Mouse (Mus musculus) c-Kit-positive CD71-negative TER-119-negative erythroid progenitor cells, embryonic 14.5 days (primary cell): ENCODE measurements around the gene Asb7.
A peak's percentile ranks its signal among the peaks of the same experiment; 100 is the strongest.

Experiments
- DNase-seq: peaks from one replicate; pipeline ENCODE4 v3.0.0-alpha.2; 2013; ENCODE audit warnings: low read depth

Asb7 gene

GRCm38 (mm10) chr7:66689294-66689619, at the start of gene Asb7:
Gene Asb7 (minus strand): TSS chr7:66689596.
- no peak for DNase-seq

- DNase-seq, result no peak
Observed at GRCm38 (mm10) chr7:66737418-66737817, 48.0 kb upstream of the Asb7 start.

DNA sequence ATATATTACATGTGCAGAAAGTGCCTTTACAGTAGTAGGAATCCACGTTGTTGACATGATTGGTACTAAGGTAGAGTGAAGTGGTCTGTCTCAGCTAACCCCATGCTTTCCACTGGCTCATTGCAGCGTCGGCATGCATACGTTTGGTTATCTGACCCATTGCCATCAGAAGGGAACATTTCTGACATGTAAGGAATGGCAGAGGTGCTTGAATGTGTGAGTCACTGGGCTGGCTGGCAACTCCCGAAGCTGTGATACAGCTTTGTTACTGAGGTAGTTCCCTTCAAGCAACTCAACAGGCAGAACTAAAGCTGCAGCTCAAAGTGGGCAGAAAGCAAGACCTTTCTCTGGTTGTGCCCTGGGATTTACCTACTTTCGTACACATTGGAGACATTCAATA, 45.6 kb upstream of the Asb7 start:
- DNase-seq, result no peak

- DNase-seq, result no peak
Observed at GRCm38 (mm10) chr7:66734466-66734865, 45.1 kb upstream of the Asb7 start.

- DNase-seq, result no peak
Observed at GRCm38 (mm10) chr7:66733882-66734281, 44.5 kb upstream of the Asb7 start.

GRCm38 (mm10) chr7:66733431-66733830, 44.0 kb upstream of the Asb7 start:
- DNase-seq, result no peak

GRCm38 (mm10) chr7:66729232-66729631, 39.8 kb upstream of the Asb7 start:
- DNase-seq, result no peak

DNA sequence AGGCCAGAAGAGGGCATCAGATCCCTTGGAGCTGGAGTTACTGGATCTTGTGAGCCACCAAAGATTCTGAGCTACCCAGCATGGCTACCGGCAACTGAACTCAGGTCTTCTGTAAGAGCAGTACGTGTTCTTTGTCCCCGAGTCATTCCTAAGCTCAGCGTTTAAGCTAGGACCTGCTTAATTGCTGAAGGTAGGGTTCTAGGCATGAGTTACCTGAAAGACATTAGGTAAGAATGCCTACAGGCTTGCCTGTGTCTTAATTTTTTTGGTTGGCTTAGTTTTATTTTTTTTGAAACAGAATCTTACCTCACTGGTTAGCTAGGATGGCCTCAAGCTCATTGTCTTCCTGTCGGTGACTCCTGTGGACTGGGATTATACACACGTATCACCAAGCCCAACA, 38.7 kb upstream of the Asb7 start:
- no peak for DNase-seq

DNA sequence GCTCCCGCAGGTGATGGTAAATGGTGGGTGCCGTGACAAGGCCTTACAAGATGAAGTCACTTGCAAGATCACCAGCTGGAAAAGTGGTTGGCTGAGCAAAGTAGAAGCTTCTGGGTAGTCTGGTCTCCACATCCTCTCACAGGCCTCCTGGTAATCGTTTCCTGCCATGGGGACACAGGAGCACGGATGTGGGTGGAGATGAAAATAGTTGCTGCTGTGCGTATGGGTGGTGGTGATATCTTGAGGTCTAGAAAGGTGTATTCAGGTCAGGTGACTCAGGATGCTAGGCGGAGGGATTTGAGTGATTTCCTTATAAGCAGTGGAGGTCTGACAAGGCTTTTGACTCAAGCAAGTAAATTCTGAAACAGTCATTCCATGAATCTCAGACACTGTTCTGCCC, 35.6 kb upstream of the Asb7 start:
- DNase-seq, result no peak

GRCm38 (mm10) chr7:66724514-66724913, 35.1 kb upstream of the Asb7 start:
- DNase-seq, result no peak

DNA sequence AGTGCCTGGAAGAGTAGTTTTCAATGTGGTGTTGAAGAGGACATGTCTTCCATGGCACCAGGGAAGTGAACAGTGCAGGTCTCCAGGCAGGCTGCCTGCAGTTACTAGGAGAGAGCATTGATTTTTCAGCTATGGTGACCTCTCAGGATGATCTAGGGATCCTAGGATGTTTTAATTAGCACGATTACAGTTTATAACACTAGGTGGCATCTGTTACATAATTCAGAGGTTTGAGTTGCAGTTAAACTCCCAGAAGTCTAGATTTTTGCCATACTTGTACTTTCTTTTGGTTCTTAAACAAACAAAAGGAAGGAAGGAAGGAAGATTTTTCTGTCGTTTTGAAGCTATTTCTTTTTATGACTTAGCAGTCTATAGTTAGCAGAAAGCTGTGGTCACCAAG, 21.8 kb upstream of the Asb7 start:
- DNase-seq, result no peak

- no peak for DNase-seq
Observed at GRCm38 (mm10) chr7:66704631-66705030, 15.2 kb upstream of the Asb7 start.

DNA sequence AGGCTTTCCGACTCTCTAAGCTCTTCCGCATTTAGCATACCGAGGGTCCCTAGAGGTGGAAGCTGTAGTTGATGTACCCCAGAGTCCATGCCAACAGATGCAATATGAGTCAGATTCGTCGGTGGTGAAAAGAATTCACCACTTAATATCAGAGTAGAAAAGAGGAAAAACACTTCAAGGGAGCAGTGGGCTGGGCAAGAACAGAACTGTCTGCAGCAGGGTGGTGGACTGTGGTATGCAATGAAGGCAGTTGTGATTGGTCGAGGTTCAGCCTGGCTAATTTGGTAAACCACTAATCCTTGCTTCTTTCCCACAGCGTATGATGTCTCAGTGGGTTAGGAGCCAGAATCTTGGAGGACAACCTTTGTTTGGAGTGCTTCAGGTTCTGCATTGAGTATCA, 13.3 kb upstream of the Asb7 start:
- no peak for DNase-seq

GRCm38 (mm10) chr7:66694467-66694866, 5.1 kb upstream of the Asb7 start:
- DNase-seq, result no peak

GRCm38 (mm10) chr7:66689620-66690360, 394 bp upstream of the Asb7 start, which contains the start of gene Lins1:
Gene Lins1 (plus strand): TSS chr7:66689889.
- DNase-seq, result peak; percentile 96

DNA sequence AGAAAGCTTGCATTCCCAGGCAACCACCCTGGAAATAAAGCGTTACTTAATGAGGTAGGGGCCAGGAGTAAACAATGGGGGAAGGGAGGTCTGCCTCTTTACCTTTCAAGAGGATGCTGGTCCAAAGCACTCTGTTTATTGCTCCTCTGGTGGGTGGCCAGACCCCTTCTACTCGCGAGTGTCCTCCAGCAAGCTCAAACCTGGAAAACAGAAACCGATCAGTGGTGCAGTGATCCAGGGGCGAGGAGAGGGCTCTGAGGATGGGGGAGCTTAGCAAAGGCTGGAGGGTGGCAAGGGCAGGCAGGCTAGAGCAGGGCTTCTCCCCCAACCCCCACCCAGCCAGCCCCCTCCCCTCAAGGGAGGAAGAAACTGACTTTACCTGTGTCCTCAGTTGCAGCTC, 675 bp downstream of the Asb7 start:
- no peak for DNase-seq

GRCm38 (mm10) chr7:66682119-66682863, 7.1 kb downstream of the Asb7 start:
- no peak for DNase-seq

DNA sequence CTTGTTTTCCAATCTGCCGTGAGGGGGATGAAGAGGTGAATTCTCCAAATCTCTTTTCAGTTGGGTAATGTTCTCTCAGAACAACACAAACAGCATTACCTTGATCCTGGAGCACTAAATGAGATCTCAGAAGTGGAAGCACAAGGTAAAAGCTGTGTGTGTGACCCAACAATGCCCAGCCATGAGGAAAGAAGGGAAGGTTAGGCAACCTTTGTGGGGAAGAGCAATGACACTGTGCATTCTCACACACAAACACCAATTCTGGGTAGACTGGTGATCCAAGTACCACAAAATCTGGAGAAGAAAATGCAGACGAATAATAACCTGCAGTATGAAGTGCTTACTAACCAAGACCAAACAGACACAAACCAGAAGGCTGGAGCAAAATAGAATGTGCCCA, 13.6 kb downstream of the Asb7 start:
- DNase-seq, result no peak

GRCm38 (mm10) chr7:66667064-66667463, 22.3 kb downstream of the Asb7 start:
- no peak for DNase-seq

GRCm38 (mm10) chr7:66663548-66663947, 25.8 kb downstream of the Asb7 start:
- DNase-seq, result no peak

GRCm38 (mm10) chr7:66661572-66661971, 27.8 kb downstream of the Asb7 start:
- DNase-seq, result peak; percentile 66

DNA sequence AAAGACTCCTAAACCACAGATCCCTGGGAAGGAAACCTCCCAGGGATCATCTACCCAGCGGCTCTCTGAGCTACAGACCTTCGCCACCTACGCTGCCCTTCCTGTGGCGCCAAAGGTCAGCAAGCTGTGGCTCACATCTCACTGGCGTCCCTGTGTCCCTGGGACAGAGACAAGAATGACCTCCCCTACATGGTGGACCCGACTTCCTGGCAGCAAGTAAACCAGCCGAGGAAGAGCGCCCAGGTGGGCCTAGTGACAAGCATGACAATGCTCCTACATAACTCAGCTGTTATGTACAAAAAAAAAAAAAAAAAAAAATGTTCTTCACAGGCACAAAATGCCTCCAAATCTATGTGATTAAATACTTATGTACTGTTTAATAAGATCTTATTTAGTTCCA, 28.4 kb downstream of the Asb7 start:
- DNase-seq, result no peak

GRCm38 (mm10) chr7:66660291-66660690, 29.1 kb downstream of the Asb7 start:
- no peak for DNase-seq

DNA sequence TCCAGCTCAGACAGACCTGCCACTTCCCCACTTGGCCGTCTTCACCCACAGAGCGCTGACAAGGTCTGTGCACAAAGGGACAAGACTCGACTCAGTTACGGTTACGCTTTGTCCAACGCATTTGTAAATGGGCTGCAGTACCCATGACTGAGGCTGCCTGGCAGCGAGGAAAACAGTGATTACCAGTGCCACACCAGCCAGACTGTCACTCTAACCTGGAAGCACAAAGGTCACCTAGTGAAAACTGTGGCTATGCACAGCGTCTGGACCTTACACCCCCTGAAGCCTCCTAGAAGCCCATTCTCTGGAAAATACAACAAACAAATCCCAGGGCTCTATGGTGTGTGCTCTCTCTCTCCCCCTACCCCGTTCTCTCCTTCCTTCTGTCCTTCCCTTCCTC, 33.9 kb downstream of the Asb7 start:
- no peak for DNase-seq
